Mouse (Mus musculus): ENCODE measurements around the gene Psma6. TPM values are rescaled to one million over a fixed set of nuclear protein-coding genes. Genes with fewer than 3 reads are reported as not detected.
A peak's percentile ranks its signal among the peaks of the same experiment; 100 is the strongest.

Gene Psma6
- polyA plus RNA-seq, 1 experiment: 312 TPM

DNA sequence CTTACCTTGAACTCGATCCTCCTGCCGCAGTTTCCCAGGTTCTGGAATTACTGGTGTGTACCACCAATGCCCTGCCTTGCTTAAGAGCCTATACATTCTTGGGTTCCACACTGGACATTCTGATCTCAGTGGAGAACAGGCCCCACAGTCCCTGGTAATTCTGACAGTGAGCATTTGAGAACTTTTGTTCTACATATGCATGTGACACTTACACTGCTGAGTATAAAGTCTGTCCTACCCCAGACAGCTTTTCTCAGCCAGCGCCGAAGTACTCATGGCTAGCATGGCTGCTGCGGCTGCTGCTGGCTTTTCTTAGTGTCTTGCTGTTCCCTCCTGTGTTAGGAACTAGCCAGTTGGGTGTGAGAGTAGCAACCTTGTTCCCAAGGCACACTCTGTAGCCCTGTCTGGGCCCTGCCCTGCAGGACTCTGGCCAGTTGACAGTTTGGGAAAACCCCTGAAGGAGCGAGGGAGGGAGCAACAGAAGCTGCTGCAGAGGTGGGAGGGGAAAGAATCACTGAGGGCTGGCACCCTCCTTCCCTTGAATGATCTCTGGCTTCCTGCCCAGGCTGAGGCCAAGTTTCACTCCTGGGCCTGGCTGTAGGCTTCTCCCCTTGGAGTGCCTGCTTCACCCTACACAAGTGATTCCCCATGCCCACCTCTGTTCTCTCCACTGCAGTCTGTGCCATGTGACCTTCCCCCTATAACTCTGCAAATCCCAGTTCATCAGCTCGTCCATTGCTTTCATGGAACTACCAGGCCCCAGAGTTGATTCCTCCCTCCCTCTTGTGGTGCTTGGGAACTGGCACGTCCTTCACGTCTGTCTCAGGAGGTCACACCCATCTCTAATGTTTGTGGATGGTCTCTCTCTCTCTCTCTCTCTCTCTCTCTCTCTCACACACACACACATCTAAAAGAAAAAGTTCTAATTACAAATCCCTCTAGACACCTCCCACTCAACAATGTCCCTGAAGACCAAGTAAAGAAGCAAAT, 59.1 kb downstream of the Psma6 start:
- no peaks in the 10 kb centered on the region for H3K36me3 ChIP-seq (ENCODE audit: control insufficient read depth, insufficient read depth)
- TF ChIP-seq MYOG (IDR thresholded peaks at IDR 0.05; ENCODE audit: control insufficient read depth, extremely low read depth, insufficient read length) (no peak), MAX (IDR thresholded peaks at IDR 0.05) (no peak), MYOD1 (IDR thresholded peaks at IDR 0.05; ENCODE audit: control insufficient read depth, insufficient read length, low read depth) (no peak), CTCF (IDR thresholded peaks at IDR 0.05; ENCODE audit: control insufficient read depth, insufficient read depth, insufficient read length) (no peak), CEBPB (IDR thresholded peaks at IDR 0.05; ENCODE audit: low read depth) (no peak), USF1 (IDR thresholded peaks at IDR 0.05; ENCODE audit: low read depth) (no peak), FOSL1 (IDR thresholded peaks at IDR 0.05; ENCODE audit: insufficient read depth, low read length, poor library complexity, severe bottlenecking) (no peak)
- no peaks in the 10 kb centered on the region for H3K79me2 ChIP-seq (ENCODE audit: control insufficient read depth, insufficient read depth)
- no peaks in the 10 kb centered on the region for H3K79me3 ChIP-seq (ENCODE audit: low read depth)
- no peaks in the 10 kb centered on the region for H3K27me3 ChIP-seq (ENCODE audit: control insufficient read depth, insufficient read depth, insufficient read length)
- H3ac ChIP-seq (ENCODE audit: control insufficient read depth, insufficient read length, low read depth): peak overlapping the region; percentile 2
- H3K4me3 ChIP-seq (ENCODE audit: insufficient read depth, poor library complexity, severe bottlenecking): no peak overlapping the region

DNA sequence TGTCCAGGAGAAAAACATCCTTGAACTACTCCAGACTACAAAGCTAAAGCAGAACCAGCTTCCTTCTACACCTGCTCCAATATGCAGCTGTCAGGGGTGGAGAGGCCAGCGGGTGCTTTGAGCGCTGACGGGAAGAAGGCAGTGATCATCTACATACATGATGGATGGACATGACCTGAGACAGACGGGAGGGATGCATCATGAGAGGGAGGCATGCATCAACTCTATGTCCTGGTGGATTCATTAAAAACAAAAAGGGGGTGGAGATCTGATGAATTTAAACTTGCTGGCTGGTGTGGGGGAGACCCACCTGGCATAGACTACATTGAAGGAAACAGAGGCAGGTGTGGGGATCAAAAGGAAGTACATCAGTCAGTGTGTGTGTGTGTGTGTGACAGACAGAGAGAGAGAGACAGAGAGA, 60.0 kb downstream of the Psma6 start:
- no peak overlapping the region for H3K4me3 ChIP-seq (ENCODE audit: insufficient read depth, poor library complexity, severe bottlenecking)
- no peaks in the 10 kb centered on the region for H3K27me3 ChIP-seq (ENCODE audit: control insufficient read depth, insufficient read depth, insufficient read length)
- TF ChIP-seq FOSL1 (IDR thresholded peaks at IDR 0.05; ENCODE audit: insufficient read depth, low read length, poor library complexity, severe bottlenecking) (no peak), USF1 (IDR thresholded peaks at IDR 0.05; ENCODE audit: low read depth) (no peak), MYOG (IDR thresholded peaks at IDR 0.05; ENCODE audit: control insufficient read depth, extremely low read depth, insufficient read length) (no peak), MAX (IDR thresholded peaks at IDR 0.05) (no peak), MYOD1 (IDR thresholded peaks at IDR 0.05; ENCODE audit: control insufficient read depth, insufficient read length, low read depth) (no peak), CEBPB (IDR thresholded peaks at IDR 0.05; ENCODE audit: low read depth) (no peak)
- H3K79me3 ChIP-seq (ENCODE audit: low read depth): no peaks in the 10 kb centered on the region
- H3K79me2 ChIP-seq (ENCODE audit: control insufficient read depth, insufficient read depth): no peaks in the 10 kb centered on the region
- H3K36me3 ChIP-seq (ENCODE audit: control insufficient read depth, insufficient read depth): no peaks in the 10 kb centered on the region
- H3ac ChIP-seq (ENCODE audit: control insufficient read depth, insufficient read length, low read depth): no peak overlapping the region

DNA sequence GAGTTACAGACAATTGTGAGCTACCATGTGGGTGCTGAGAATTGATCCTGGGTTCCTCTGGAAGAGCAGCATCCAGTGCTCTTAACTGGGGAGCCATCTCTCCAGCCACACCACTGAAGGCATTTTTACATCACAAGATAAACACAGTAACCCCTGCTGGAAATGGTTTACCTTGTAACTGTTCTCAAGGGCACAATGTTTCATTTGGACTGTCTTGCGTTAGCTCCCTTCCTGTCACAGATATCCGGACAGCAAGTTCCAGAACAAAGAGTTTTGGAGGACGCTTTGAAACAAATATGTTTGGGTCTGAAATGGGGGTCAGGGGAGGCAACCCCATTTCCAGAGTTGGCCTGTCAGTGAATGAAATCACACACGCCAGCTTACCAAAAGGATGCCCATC, 61.6 kb downstream of the Psma6 start:
- TF ChIP-seq CTCF (IDR thresholded peaks at IDR 0.05; ENCODE audit: control insufficient read depth, insufficient read depth, insufficient read length) (no peak), MYOG (IDR thresholded peaks at IDR 0.05; ENCODE audit: control insufficient read depth, extremely low read depth, insufficient read length) (no peak), MYOD1 (IDR thresholded peaks at IDR 0.05; ENCODE audit: control insufficient read depth, insufficient read length, low read depth) (no peak), USF1 (IDR thresholded peaks at IDR 0.05; ENCODE audit: low read depth) (no peak), CEBPB (IDR thresholded peaks at IDR 0.05; ENCODE audit: low read depth) (no peak), FOSL1 (IDR thresholded peaks at IDR 0.05; ENCODE audit: insufficient read depth, low read length, poor library complexity, severe bottlenecking) (no peak), MAX (IDR thresholded peaks at IDR 0.05) (no peak)
- no peaks in the 10 kb centered on the region for H3K27me3 ChIP-seq (ENCODE audit: control insufficient read depth, insufficient read depth, insufficient read length)
- H3K4me3 ChIP-seq (ENCODE audit: insufficient read depth, poor library complexity, severe bottlenecking): no peak overlapping the region

DNA sequence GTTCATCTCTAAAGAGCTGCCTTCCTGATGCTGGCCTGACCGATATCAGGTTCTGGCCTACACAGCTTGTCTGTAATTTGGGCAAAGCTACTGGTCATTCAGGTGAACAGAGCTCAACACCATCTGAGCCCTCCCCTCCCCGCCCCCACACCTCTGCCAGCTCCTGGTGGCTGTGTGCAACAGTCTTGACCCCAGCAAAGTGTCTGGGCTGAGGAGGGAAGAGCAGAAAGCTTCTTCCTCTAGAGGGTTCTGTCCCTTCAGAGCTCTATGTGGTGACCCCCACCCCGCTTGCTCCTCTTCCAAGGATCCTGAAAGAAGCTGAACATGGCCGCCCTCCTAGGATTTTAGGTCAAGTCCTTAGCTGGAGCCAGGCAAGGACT, 62.3 kb downstream of the Psma6 start:
- H3ac ChIP-seq (ENCODE audit: control insufficient read depth, insufficient read length, low read depth): no peak overlapping the region

More for the DNA sequence above, 61.6 kb downstream of the Psma6 start:
- Histone ChIP-seq H3K79me2 (ENCODE audit: control insufficient read depth, insufficient read depth) (no peaks in the 10 kb centered on the region), H3ac (ENCODE audit: control insufficient read depth, insufficient read length, low read depth) (no peak overlapping the region), H3K79me3 (ENCODE audit: low read depth) (no peaks in the 10 kb centered on the region), H3K36me3 (ENCODE audit: control insufficient read depth, insufficient read depth) (no peaks in the 10 kb centered on the region)

DNA sequence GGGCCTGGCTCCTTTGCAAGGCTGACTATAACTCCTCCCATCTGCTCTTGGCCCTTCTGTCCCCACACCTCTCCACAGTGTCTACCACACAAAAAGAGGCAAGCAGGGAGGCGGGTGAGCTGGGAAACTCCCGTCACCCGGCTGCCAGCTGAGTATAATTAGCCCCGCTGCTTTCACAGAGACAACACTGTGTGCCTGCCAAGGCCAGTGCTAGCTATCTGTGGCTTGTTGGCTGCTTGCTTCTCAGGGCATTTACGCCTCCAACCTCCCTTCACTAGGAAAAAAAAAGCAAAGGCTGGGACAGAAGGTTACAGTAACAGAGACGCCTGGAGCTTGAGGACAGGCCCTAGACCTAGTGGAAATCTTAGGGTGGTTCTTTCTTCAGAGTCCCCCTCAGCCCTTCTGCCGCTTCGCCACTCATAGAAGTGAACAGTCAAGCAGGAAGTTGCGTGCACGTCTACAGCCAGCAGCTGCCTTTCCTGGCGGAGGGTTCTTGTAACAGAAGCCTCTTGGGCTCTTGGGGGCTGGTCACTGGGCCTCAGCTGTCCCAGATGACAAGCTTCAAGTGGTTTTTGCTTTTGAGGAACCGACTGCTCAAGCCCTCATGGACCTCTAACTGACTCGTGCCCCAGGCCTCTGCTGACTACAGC, 62.8 kb downstream of the Psma6 start:
- TF ChIP-seq MYOG (IDR thresholded peaks at IDR 0.05; ENCODE audit: control insufficient read depth, extremely low read depth, insufficient read length) (no peak), CTCF (IDR thresholded peaks at IDR 0.05; ENCODE audit: control insufficient read depth, insufficient read depth, insufficient read length) (no peak), FOSL1 (IDR thresholded peaks at IDR 0.05; ENCODE audit: insufficient read depth, low read length, poor library complexity, severe bottlenecking) (no peak), MAX (IDR thresholded peaks at IDR 0.05) (no peak), MYOD1 (IDR thresholded peaks at IDR 0.05; ENCODE audit: control insufficient read depth, insufficient read length, low read depth) (no peak), CEBPB (IDR thresholded peaks at IDR 0.05; ENCODE audit: low read depth) (no peak), USF1 (IDR thresholded peaks at IDR 0.05; ENCODE audit: low read depth) (no peak)
- Histone ChIP-seq H3K27me3 (ENCODE audit: control insufficient read depth, insufficient read depth, insufficient read length) (no peaks in the 10 kb centered on the region), H3K79me3 (ENCODE audit: low read depth) (no peaks in the 10 kb centered on the region), H3K79me2 (ENCODE audit: control insufficient read depth, insufficient read depth) (no peaks in the 10 kb centered on the region), H3K36me3 (ENCODE audit: control insufficient read depth, insufficient read depth) (no peaks in the 10 kb centered on the region), H3K4me3 (ENCODE audit: insufficient read depth, poor library complexity, severe bottlenecking) (no peak overlapping the region), H3ac (ENCODE audit: control insufficient read depth, insufficient read length, low read depth) (no peak overlapping the region)

More for the DNA sequence above, 62.3 kb downstream of the Psma6 start:
- Histone ChIP-seq H3K36me3 (ENCODE audit: control insufficient read depth, insufficient read depth) (no peaks in the 10 kb centered on the region), H3K79me3 (ENCODE audit: low read depth) (no peaks in the 10 kb centered on the region), H3K79me2 (ENCODE audit: control insufficient read depth, insufficient read depth) (no peaks in the 10 kb centered on the region), H3K4me3 (ENCODE audit: insufficient read depth, poor library complexity, severe bottlenecking) (no peak overlapping the region), H3K27me3 (ENCODE audit: control insufficient read depth, insufficient read depth, insufficient read length) (no peaks in the 10 kb centered on the region)
- TF ChIP-seq MYOD1 (IDR thresholded peaks at IDR 0.05; ENCODE audit: control insufficient read depth, insufficient read length, low read depth): no peak
- no peak for TF ChIP-seq FOSL1 (IDR thresholded peaks at IDR 0.05; ENCODE audit: insufficient read depth, low read length, poor library complexity, severe bottlenecking)
- no peak for TF ChIP-seq MYOG (IDR thresholded peaks at IDR 0.05; ENCODE audit: control insufficient read depth, extremely low read depth, insufficient read length)
- no peak for TF ChIP-seq CEBPB (IDR thresholded peaks at IDR 0.05; ENCODE audit: low read depth)
- TF ChIP-seq MAX (IDR thresholded peaks at IDR 0.05): no peak
- no peak for TF ChIP-seq CTCF (IDR thresholded peaks at IDR 0.05; ENCODE audit: control insufficient read depth, insufficient read depth, insufficient read length)
- no peak for TF ChIP-seq USF1 (IDR thresholded peaks at IDR 0.05; ENCODE audit: low read depth)

Data from C2C12 (cell line).